Mouse (Mus musculus): ENCODE measurements at regions not wholly inside any gene's neighbourhood (a gene's known extent, or its start where the extent isn't known, plus 50 kb on each side); places are given as distances from the start of the nearest gene placed in this dataset.

DNA sequence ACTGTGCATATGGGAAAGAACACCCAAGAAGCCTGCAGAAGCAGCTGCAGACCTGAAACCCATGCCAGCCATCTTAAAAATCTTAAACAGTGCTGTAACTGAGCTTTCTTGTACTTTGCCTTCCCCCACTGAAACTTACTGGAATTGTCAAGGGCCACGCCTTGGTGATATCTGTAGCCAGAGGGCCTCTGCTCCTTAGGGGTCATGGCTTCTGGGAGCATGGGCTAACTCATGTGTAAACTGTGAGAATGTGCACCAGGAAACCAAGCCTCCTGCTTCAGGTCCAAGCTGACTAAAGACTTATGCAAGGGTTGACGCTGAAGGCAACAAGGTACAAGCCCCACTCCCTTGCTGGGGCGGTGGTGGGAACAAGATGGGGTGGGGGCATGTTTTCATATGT is 73.8 kb upstream of the Hes1 start:
- no peaks in the 10 kb centered on the region for H3K36me3 ChIP-seq (ENCODE audit: insufficient read depth, low read length)
- 81% methylated on average over 3 of the region's 3 CpGs for WGBS
- no peaks in the 10 kb centered on the region; the same call in 1 of the 2 replicates for H3K4me1 ChIP-seq (ENCODE audit: insufficient read depth, low read depth, low read length)
- DNase-seq (ENCODE audit: low spot score): no peak
- H3K27me3 ChIP-seq (replicated peaks; ENCODE audit: insufficient read depth, low read length): no peaks in the 10 kb centered on the region
- no peak overlapping the region for H3K4me3 ChIP-seq (ENCODE audit: low read depth, low read length)
- H3K4me2 ChIP-seq (replicated peaks; ENCODE audit: low read depth, low read length): no peak overlapping the region
- TF ChIP-seq CTCF (IDR thresholded peaks at IDR 0.05): no peak
- no peak for TF ChIP-seq EP300 (IDR thresholded peaks at IDR 0.05)
- H3K9ac ChIP-seq (replicated peaks; ENCODE audit: low read depth): no peak overlapping the region
- no peak for ATAC-seq
- no peaks in the 10 kb centered on the region for H3K9me3 ChIP-seq (ENCODE audit: low read length)
- no peak overlapping the region for H3K27ac ChIP-seq (ENCODE audit: low read length)

DNA sequence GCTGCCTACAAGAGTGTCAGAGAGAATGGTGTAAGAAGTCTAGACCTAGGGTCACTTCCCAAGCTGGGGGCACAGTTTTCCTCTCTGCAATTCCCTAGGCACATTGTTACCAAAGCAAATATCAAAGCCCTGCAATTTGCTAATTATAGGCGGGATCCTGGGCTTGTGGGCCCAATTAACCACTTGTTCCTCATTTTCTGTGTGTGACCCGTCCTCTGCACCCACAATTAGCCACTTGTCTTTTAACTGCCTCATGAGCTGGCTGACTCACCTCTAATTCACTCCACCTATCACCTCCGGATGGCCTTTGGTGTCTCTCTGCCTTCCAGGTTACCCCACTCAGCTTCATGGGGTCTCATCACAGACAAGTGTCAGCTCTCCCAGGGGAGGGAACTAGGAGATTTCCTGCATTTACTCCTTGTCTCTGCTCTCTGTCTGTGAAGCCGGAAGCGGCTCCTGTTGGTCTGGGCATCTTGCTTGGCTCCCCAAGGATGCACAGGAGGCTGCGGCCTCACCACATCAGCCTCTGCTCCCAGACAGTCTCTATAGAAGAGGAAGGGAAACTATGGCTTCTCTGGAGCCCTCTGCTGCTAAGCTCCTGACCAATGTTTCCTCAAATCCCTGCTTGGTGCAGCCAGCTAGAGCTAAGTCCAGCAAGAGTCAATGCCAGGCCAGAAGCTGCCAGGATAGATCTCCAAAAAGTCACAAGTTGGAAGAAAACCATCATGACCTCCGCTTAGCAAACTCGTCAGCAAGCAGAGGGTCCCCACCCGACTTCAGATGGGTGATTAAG is 73.2 kb upstream of the Hes1 start:
- Histone ChIP-seq H3K4me3 (ENCODE audit: low read depth, low read length) (no peak overlapping the region), H3K9ac (replicated peaks; ENCODE audit: low read depth) (no peak overlapping the region), H3K36me3 (ENCODE audit: insufficient read depth, low read length) (no peaks in the 10 kb centered on the region), H3K4me2 (replicated peaks; ENCODE audit: low read depth, low read length) (no peak overlapping the region), H3K4me1 (ENCODE audit: insufficient read depth, low read depth, low read length) (peaks cover 2% of the 10 kb centered on the region; the same call in 1 of the 2 replicates), H3K27ac (ENCODE audit: low read length) (no peak overlapping the region), H3K27me3 (replicated peaks; ENCODE audit: insufficient read depth, low read length) (no peaks in the 10 kb centered on the region), H3K9me3 (ENCODE audit: low read length) (no peaks in the 10 kb centered on the region)
- ATAC-seq (no peak), DNase-seq (ENCODE audit: low spot score) (no peak)
- no peak for TF ChIP-seq CTCF (IDR thresholded peaks at IDR 0.05)
- TF ChIP-seq EP300 (IDR thresholded peaks at IDR 0.05): no peak
- WGBS: 85% methylated on average over 9 of the region's 9 CpGs

DNA sequence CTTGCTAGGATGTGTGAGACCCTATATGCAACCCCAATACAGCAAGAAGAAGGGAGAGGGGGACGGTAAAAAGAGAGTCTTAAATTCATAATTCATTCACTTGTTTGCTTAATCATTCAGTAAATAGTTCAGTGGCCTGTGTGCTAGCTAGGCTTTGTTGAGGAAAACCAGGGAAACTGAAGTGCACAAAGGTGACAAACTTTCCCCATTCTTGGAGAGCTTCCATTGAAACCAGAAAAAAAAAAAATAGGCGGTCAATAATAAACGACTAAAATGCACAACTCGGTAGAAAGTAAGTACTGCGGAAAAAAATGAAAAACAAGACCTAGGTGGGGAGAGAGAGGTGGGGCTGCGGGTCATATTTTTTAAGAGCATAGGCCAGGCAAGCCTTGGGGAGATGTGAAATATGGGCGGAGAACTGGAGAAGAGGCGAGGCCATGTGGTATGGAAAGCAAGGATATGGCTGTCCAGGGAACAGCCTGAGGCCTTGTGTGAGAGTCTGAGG is 72.3 kb upstream of the Hes1 start:
- Histone ChIP-seq H3K9me3 (ENCODE audit: low read length) (no peaks in the 10 kb centered on the region), H3K27ac (ENCODE audit: low read length) (no peak overlapping the region), H3K9ac (replicated peaks; ENCODE audit: low read depth) (no peak overlapping the region), H3K27me3 (replicated peaks; ENCODE audit: insufficient read depth, low read length) (no peaks in the 10 kb centered on the region), H3K4me1 (ENCODE audit: insufficient read depth, low read depth, low read length) (peaks cover 8% of the 10 kb centered on the region; the same call in 1 of the 2 replicates), H3K36me3 (ENCODE audit: insufficient read depth, low read length) (no peaks in the 10 kb centered on the region), H3K4me2 (replicated peaks; ENCODE audit: low read depth, low read length) (no peak overlapping the region), H3K4me3 (ENCODE audit: low read depth, low read length) (no peak overlapping the region)
- ATAC-seq (no peak; the same call in 1 of the 2 replicates), DNase-seq (ENCODE audit: low spot score) (peak; percentile 29)
- TF ChIP-seq EP300 (IDR thresholded peaks at IDR 0.05) (no peak), CTCF (IDR thresholded peaks at IDR 0.05) (no peak)
- WGBS: 74% methylated on average over 8 of the region's 8 CpGs

DNA sequence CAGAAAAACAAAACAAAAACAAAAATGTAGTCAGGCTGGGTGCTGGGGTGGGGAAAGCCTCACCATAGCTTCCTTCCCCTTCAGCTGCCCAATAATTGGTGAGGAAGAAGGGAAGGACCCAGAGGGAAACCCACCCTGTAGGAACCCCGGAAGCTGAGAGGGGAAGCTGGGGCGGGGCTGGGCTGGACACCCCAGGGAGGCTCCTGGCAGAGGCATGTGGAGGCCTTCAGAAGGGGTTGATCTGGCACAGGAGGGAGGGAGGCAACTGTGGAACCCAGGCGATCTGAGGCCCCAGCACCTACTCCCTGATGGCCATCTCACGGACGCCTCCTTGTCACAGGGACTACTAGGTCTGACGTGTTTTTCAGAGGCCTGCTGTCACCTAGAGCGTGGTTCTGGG is 71.1 kb upstream of the Hes1 start:
- Histone ChIP-seq H3K9ac (replicated peaks; ENCODE audit: low read depth) (no peak overlapping the region), H3K27ac (ENCODE audit: low read length) (no peak overlapping the region), H3K36me3 (ENCODE audit: insufficient read depth, low read length) (no peaks in the 10 kb centered on the region), H3K4me3 (ENCODE audit: low read depth, low read length) (no peak overlapping the region), H3K27me3 (replicated peaks; ENCODE audit: insufficient read depth, low read length) (no peaks in the 10 kb centered on the region), H3K9me3 (ENCODE audit: low read length) (no peaks in the 10 kb centered on the region), H3K4me2 (replicated peaks; ENCODE audit: low read depth, low read length) (no peak overlapping the region), H3K4me1 (ENCODE audit: insufficient read depth, low read depth, low read length) (peaks cover 8% of the 10 kb centered on the region; the same call in 1 of the 2 replicates)
- 80% methylated on average over 7 of the region's 7 CpGs for WGBS
- ATAC-seq (no peak), DNase-seq (ENCODE audit: low spot score) (no peak)
- TF ChIP-seq EP300 (IDR thresholded peaks at IDR 0.05) (no peak), CTCF (IDR thresholded peaks at IDR 0.05) (no peak)

DNA sequence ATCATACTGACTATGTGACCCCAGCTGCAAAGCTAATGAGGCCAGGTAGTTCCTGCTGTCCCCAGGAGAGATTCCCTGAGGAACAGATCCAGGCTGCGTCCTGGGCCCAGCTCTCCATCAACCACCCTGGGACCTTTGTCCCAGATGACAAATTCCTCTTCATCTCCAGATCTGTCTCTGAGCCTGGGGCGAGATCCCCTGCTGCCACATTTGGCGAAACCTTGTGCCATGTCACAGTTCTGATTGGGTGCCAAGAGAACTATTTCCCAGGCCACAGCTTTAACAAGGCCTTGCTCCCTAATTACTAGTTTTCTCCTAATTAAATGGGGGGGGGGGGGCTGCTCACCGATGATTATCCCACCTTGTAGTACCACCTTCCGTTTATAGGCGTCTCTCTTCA is 70.6 kb upstream of the Hes1 start:
- H3K4me1 ChIP-seq (ENCODE audit: insufficient read depth, low read depth, low read length): peaks cover 8% of the 10 kb centered on the region; the same call in 1 of the 2 replicates
- TF ChIP-seq CTCF (IDR thresholded peaks at IDR 0.05): no peak
- TF ChIP-seq EP300 (IDR thresholded peaks at IDR 0.05): no peak
- DNase-seq (ENCODE audit: low spot score) (no peak), ATAC-seq (no peak)
- no peak overlapping the region for H3K27ac ChIP-seq (ENCODE audit: low read length)
- no peaks in the 10 kb centered on the region for H3K9me3 ChIP-seq (ENCODE audit: low read length)
- no peak overlapping the region for H3K4me3 ChIP-seq (ENCODE audit: low read depth, low read length)
- no peak overlapping the region for H3K9ac ChIP-seq (replicated peaks; ENCODE audit: low read depth)
- H3K4me2 ChIP-seq (replicated peaks; ENCODE audit: low read depth, low read length): no peak overlapping the region
- no peaks in the 10 kb centered on the region for H3K36me3 ChIP-seq (ENCODE audit: insufficient read depth, low read length)
- no peaks in the 10 kb centered on the region for H3K27me3 ChIP-seq (replicated peaks; ENCODE audit: insufficient read depth, low read length)
- 84% methylated on average over 6 of the region's 6 CpGs for WGBS

DNA sequence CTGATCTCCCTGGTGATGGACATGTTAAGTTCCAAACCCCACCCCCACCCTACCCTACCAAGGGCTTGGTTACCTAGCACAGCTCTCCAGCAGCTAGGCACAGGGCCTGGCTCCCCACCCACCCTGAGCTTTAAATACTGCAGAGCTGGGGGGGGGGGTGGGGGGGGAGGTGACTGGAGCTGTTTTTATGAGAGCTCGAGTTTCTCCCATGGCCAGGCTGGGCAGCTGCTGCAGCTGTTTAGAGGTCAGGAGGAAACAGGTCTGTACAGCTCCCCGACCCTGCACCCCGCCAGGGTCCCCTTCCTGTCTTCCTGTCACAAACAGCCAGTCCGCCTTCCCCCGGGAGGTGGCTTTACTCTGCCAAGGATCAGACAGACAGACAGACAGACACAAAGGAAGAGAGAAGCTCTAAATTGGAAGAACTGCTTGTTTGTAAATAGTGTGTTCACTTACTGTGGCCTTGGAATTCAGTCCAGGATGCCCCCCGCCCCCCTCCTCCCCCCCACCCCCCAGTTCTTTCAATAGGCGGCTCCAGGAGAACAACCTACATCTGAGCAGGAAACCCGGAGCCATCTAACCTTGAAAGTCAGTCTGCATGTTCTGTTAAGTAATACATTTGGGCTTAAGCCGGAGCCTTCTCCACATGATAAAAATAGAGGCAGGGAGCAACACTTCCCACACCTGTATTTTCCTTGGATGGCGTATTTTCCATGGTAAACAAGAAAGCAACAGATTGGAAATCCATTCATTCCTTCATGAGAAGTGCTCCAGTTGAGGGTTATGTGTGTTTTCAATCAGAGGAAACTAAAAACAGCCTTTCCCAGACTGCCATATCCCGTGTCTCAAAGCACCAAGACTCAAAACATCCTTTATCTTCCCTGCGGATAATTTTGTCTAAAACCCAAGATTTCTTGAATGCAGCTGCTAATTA is 67.8 kb upstream of the Hes1 start:
- TF ChIP-seq EP300 (IDR thresholded peaks at IDR 0.05) (no peak), CTCF (IDR thresholded peaks at IDR 0.05) (no peak)
- DNase-seq (ENCODE audit: low spot score) (no peak), ATAC-seq (peak; percentile 54)
- H3K9me3 ChIP-seq (ENCODE audit: low read length): no peaks in the 10 kb centered on the region
- no peak overlapping the region for H3K4me3 ChIP-seq (ENCODE audit: low read depth, low read length)
- no peak overlapping the region for H3K4me2 ChIP-seq (replicated peaks; ENCODE audit: low read depth, low read length)
- H3K27me3 ChIP-seq (replicated peaks; ENCODE audit: insufficient read depth, low read length): no peaks in the 10 kb centered on the region
- H3K27ac ChIP-seq (ENCODE audit: low read length): no peak overlapping the region
- H3K9ac ChIP-seq (replicated peaks; ENCODE audit: low read depth): no peak overlapping the region
- no peaks in the 10 kb centered on the region for H3K36me3 ChIP-seq (ENCODE audit: insufficient read depth, low read length)
- WGBS: 32% methylated on average over 12 of the region's 12 CpGs
- H3K4me1 ChIP-seq (ENCODE audit: insufficient read depth, low read depth, low read length): peaks cover 8% of the 10 kb centered on the region; the same call in 1 of the 2 replicates
